Mouse (Mus musculus): Measurements from ENCODE around the gene Srgap2. TPM values are rescaled to one million over a fixed set of nuclear protein-coding genes. Genes with fewer than 3 reads are reported as not detected.

Gene Srgap2
- total RNA-seq, 2 experiments from 2014 or later = 75.1 to 87.6 TPM

GRCm38 (mm10) chr1:131475306-131475705, 51.8 kb downstream of the Srgap2 start:
- no peak for DNase-seq (ENCODE audit: low spot score in 2 of 2)

GRCm38 (mm10) chr1:131473631-131474118, 53.5 kb downstream of the Srgap2 start:
- no peak for DNase-seq (ENCODE audit: low spot score in 2 of 2)

GRCm38 (mm10) chr1:131470597-131470996, 56.6 kb downstream of the Srgap2 start:
- DNase-seq (ENCODE audit: low spot score in 2 of 2) = no peak

GRCm38 (mm10) chr1:131465855-131466254, 61.3 kb downstream of the Srgap2 start:
- DNase-seq (ENCODE audit: low spot score in 2 of 2) = no peak

- DNase-seq (ENCODE audit: low spot score in 2 of 2) = no peak
Measured at GRCm38 (mm10) chr1:131463953-131464627, 63.1 kb downstream of the Srgap2 start.

- DNase-seq (ENCODE audit: low spot score in 2 of 2) = no peak
Measured at GRCm38 (mm10) chr1:131462541-131463067, 64.5 kb downstream of the Srgap2 start.

GRCm38 (mm10) chr1:131460914-131461530, 66.1 kb downstream of the Srgap2 start:
- DNase-seq (ENCODE audit: low spot score in 2 of 2) = peak in 1 of 2 experiments; percentile 46

- DNase-seq (ENCODE audit: low spot score in 2 of 2) = no peak
Measured at GRCm38 (mm10) chr1:131455355-131455890, 71.7 kb downstream of the Srgap2 start.

GRCm38 (mm10) chr1:131454386-131454785, 72.8 kb downstream of the Srgap2 start:
- DNase-seq (ENCODE audit: low spot score in 2 of 2) = no peak

GRCm38 (mm10) chr1:131453335-131453734, 73.8 kb downstream of the Srgap2 start:
- DNase-seq (ENCODE audit: low spot score in 2 of 2) = no peak

- no peak for DNase-seq (ENCODE audit: low spot score in 2 of 2)
Measured at GRCm38 (mm10) chr1:131448373-131448772, 78.8 kb downstream of the Srgap2 start.

GRCm38 (mm10) chr1:131447333-131447732, 79.8 kb downstream of the Srgap2 start:
- DNase-seq (ENCODE audit: low spot score in 2 of 2) = no peak

GRCm38 (mm10) chr1:131446577-131446976, 80.6 kb downstream of the Srgap2 start:
- no peak for DNase-seq (ENCODE audit: low spot score in 2 of 2)

GRCm38 (mm10) chr1:131438556-131438955, 88.6 kb downstream of the Srgap2 start:
- DNase-seq (ENCODE audit: low spot score in 2 of 2) = no peak

GRCm38 (mm10) chr1:131437975-131438374, 89.2 kb downstream of the Srgap2 start:
- DNase-seq (ENCODE audit: low spot score in 2 of 2) = no peak

GRCm38 (mm10) chr1:131436609-131437008, 90.5 kb downstream of the Srgap2 start:
- no peak for DNase-seq (ENCODE audit: low spot score in 2 of 2)

GRCm38 (mm10) chr1:131431456-131432246, 95.5 kb downstream of the Srgap2 start:
- DNase-seq (ENCODE audit: low spot score in 2 of 2) = peak in 1 of 2 experiments; percentile 62

GRCm38 (mm10) chr1:131427140-131427821, 99.9 kb downstream of the Srgap2 start:
- peak in 1 of 2 experiments; percentile 29 for DNase-seq (ENCODE audit: low spot score in 2 of 2)

- DNase-seq (ENCODE audit: low spot score in 2 of 2) = no peak
Measured at GRCm38 (mm10) chr1:131423061-131423460, 104.1 kb downstream of the Srgap2 start.

GRCm38 (mm10) chr1:131421113-131421512, 106.0 kb downstream of the Srgap2 start:
- no peak for DNase-seq (ENCODE audit: low spot score in 2 of 2)

- DNase-seq (ENCODE audit: low spot score in 2 of 2) = no peak
Measured at GRCm38 (mm10) chr1:131420660-131421059, 106.5 kb downstream of the Srgap2 start.
